Mouse (Mus musculus) kidney, embryonic 14.5 days (tissue): ENCODE data around the gene Mitf. TPM values are rescaled to one million over a fixed set of nuclear protein-coding genes. Genes with fewer than 3 reads are reported as not detected.

Experiments
- ATAC-seq: fragments of 200-750 bp; cut with Nextera tagmentation; 2 replicates; pipeline ENCODE4 v1.8.0; 2017; ENCODE audit warnings: moderate number of reproducible peaks, mild to moderate bottlenecking, moderate TSS enrichment, moderate library complexity; ENCODE audit not compliant: low FRiP score, low TSS enrichment
- H3K27ac ChIP-seq: fragments of 300-500 bp; sonication (generic); 2 replicates; pipeline ENCODE4 v1.5.1; 2014; ENCODE audit warnings: low read depth, mild to moderate bottlenecking, low read length, moderate library complexity, mixed read lengths
- H3K27me3 ChIP-seq: fragments of 300-500 bp; sonication (generic); 2 replicates; pipeline ENCODE4 v1.6.1; 2014; ENCODE audit warnings: mild to moderate bottlenecking, low read length; ENCODE audit not compliant: control insufficient read depth, insufficient read depth
- H3K36me3 ChIP-seq: fragments of 300-500 bp; sonication (generic); 2 replicates; pipeline ENCODE4 v1.6.1; 2014; ENCODE audit warnings: low read length, mixed read lengths; ENCODE audit not compliant: control insufficient read depth, insufficient read depth
- H3K4me1 ChIP-seq: fragments of 300-500 bp; sonication (generic); 2 replicates; pipeline ENCODE4 v1.6.1; 2014; ENCODE audit warnings: low read length, mixed read lengths; ENCODE audit not compliant: control insufficient read depth, insufficient read depth
- H3K4me2 ChIP-seq: fragments of 300-500 bp; sonication (generic); replicated peaks from 2 replicates; pipeline ENCODE4 v1.6.1; 2014; ENCODE audit warnings: low read depth, mild to moderate bottlenecking, low read length
- H3K4me3 ChIP-seq: fragments of 300-500 bp; sonication (generic); 2 replicates; pipeline ENCODE4 v1.5.1; 2014; ENCODE audit warnings: mild to moderate bottlenecking, low read length
- H3K9ac ChIP-seq: fragments of 300-500 bp; sonication (generic); 2 replicates; pipeline ENCODE4 v1.6.1; 2014; ENCODE audit warnings: low read depth, mild to moderate bottlenecking, low read length, moderate library complexity
- H3K9me3 ChIP-seq: fragments of 300-500 bp; sonication (generic); 2 replicates; pipeline ENCODE4 v1.6.1; 2016; ENCODE audit warnings: low read length; ENCODE audit not compliant: control insufficient read depth
- whole genome bisulfite sequencing: fragments of 180-500 bp; shearing (Covaris S2); extraction: QIAGEN DNeasy Blood & Tissue Kit; methylation state at CpG from one replicate; pipeline ENCODE4 v1.1.7; 2014; 5-methylcytosine and 5-hydroxymethylcytosine counted together
- polyA plus RNA-seq: library from polyadenylated mRNA; unstranded; fragments of >200 nt; fragmentation: Nextera tagmentation; extraction: Ambion mirVana; gene quantifications from 2 replicates; pipeline ENCODE4 v1.2.1, GENCODE M21; 2014

Mitf gene
- polyA plus RNA-seq, 1 experiment from 2014 or later, result 3.6 TPM

GRCm38 (mm10) chr6:97855420-97856170 is 48.7 kb downstream of the Mitf start:
- no peaks in the 10 kb centered on the region for H3K36me3 ChIP-seq
- H3K4me3 ChIP-seq, result no peak overlapping the region
- 89% methylated on average over 8 of the region's 8 CpGs for WGBS
- H3K27me3 ChIP-seq, result no peaks in the 10 kb centered on the region
- H3K4me2 ChIP-seq, result no peak overlapping the region
- H3K4me1 ChIP-seq, result no peaks in the 10 kb centered on the region
- ATAC-seq, result no peak
- no peaks in the 10 kb centered on the region for H3K9me3 ChIP-seq
- H3K27ac ChIP-seq, result no peak overlapping the region
- H3K9ac ChIP-seq, result no peak overlapping the region

DNA sequence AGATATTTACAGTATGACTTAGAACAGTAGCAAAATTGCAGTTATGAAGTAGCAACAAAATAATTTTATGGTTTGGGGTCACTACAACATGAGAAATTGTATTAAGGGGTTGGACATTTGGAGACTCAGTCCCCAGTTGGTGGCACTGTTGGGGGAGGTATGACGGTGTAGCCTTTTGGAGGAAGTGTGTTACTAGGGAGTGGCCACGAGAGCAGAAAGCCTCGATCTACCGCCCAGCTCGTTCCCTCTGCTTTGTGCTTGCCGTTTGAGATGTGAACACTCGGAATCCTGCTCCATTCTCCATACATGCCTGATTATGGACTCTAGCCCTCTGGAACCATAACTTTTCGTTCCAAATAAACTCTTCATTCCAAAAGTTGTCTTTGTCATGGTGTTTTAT is 49.6 kb downstream of the Mitf start:
- H3K9me3 ChIP-seq, result no peaks in the 10 kb centered on the region
- no peak overlapping the region for H3K4me2 ChIP-seq
- no peaks in the 10 kb centered on the region for H3K27me3 ChIP-seq
- H3K4me1 ChIP-seq, result no peaks in the 10 kb centered on the region
- 89% methylated on average over 8 of the region's 8 CpGs for WGBS
- no peak overlapping the region for H3K4me3 ChIP-seq
- H3K9ac ChIP-seq, result no peak overlapping the region
- no peak overlapping the region for H3K27ac ChIP-seq
- H3K36me3 ChIP-seq, result no peaks in the 10 kb centered on the region
- ATAC-seq, result no peak

DNA sequence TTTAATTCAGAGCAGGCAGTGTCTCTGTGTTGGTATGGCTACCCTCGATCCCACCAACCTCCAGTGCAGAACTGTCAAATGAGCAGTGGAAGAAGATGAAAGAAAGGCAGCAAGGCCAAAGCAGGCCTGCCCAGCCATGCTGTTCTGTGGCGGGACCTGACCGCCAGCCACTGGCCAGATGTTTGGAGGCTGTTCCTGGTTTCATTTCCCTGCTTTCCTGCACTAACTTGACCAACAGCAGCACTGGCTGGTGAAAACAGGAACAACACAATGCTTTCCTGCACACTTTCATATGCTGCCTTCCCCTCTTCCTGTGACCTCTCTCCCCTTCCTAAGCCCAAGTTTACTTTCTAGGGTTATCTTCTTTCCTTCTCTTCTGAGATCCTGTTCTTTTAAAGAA is 50.8 kb downstream of the Mitf start:
- no peaks in the 10 kb centered on the region for H3K36me3 ChIP-seq
- no peak overlapping the region for H3K9ac ChIP-seq
- no peaks in the 10 kb centered on the region for H3K27me3 ChIP-seq
- ATAC-seq, result no peak
- H3K27ac ChIP-seq, result no peak overlapping the region
- 53% methylated on average over 3 of the region's 3 CpGs for WGBS
- no peaks in the 10 kb centered on the region for H3K4me1 ChIP-seq
- no peak overlapping the region for H3K4me2 ChIP-seq
- H3K4me3 ChIP-seq, result no peak overlapping the region
- H3K9me3 ChIP-seq, result no peaks in the 10 kb centered on the region

- Histone ChIP-seq H3K9ac (no peak overlapping the region), H3K27me3 (no peaks in the 10 kb centered on the region), H3K4me3 (no peak overlapping the region), H3K4me2 (no peak overlapping the region), H3K27ac (no peak overlapping the region), H3K4me1 (no peaks in the 10 kb centered on the region), H3K36me3 (no peaks in the 10 kb centered on the region), H3K9me3 (no peaks in the 10 kb centered on the region)
- 93% methylated on average over 7 of the region's 7 CpGs for WGBS
- no peak for ATAC-seq
These were observed 59.7 kb downstream of the Mitf start for GRCm38 (mm10) chr6:97866575-97866974.

DNA sequence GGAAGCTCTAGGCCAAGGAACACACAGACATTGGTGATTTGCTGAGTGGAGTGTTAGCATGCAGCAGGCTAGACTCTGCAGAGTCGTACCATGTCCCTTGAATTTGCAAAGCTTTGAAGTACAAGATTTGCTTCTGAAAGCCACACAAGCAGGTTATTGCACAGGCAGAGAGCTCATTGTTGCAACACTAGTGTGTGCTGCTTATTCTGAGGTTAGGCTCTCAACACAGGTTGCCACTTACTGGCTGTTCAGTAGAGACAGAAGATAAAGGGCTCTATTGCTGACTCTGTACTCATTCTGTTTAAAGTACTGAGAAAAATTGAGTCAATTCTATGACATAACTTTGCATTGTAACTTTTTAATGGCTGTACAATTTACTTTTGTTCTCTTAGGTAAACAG is 61.2 kb downstream of the Mitf start:
- ATAC-seq, result no peak
- no peaks in the 10 kb centered on the region for H3K4me1 ChIP-seq
- no peak overlapping the region for H3K4me2 ChIP-seq
- H3K4me3 ChIP-seq, result no peak overlapping the region
- H3K9me3 ChIP-seq, result no peaks in the 10 kb centered on the region
- H3K27ac ChIP-seq, result no peak overlapping the region
- H3K9ac ChIP-seq, result no peak overlapping the region
- 84% methylated on average over 1 of the region's 1 CpGs for WGBS
- no peaks in the 10 kb centered on the region for H3K36me3 ChIP-seq
- H3K27me3 ChIP-seq, result no peaks in the 10 kb centered on the region

DNA sequence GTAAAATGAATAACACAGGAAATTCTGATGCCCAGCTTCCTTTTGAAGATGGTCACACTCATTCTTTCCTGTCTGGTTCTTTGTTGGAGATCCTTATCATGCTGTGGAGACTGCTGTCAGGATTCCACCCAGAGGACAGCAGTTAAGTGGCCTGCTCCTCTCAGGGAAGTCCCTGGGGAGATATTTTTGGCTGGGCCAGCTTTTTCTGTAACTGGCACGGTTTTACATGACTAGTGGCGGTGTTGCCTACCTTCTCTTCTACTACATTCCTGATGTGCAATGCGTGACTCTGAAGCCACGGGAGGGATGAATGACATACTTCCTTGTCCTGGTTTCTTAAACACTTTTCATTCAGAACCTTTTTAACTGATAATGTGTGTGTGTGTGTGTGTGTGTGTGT is 63.1 kb downstream of the Mitf start:
- no peaks in the 10 kb centered on the region for H3K36me3 ChIP-seq
- WGBS, result 63% methylated on average over 4 of the region's 4 CpGs

GRCm38 (mm10) chr6:97871296-97872030 is 64.6 kb downstream of the Mitf start:
- Histone ChIP-seq H3K4me3 (no peak overlapping the region), H3K9ac (no peak overlapping the region), H3K4me2 (no peak overlapping the region), H3K4me1 (no peaks in the 10 kb centered on the region), H3K27me3 (no peaks in the 10 kb centered on the region), H3K36me3 (no peaks in the 10 kb centered on the region), H3K9me3 (no peaks in the 10 kb centered on the region), H3K27ac (no peak overlapping the region)
- WGBS, result 91% methylated on average over 4 of the region's 4 CpGs
- ATAC-seq, result no peak

More for the DNA sequence above, 63.1 kb downstream of the Mitf start:
- no peaks in the 10 kb centered on the region for H3K27me3 ChIP-seq
- H3K4me3 ChIP-seq, result no peak overlapping the region
- no peak overlapping the region for H3K27ac ChIP-seq
- H3K4me1 ChIP-seq, result no peaks in the 10 kb centered on the region
- no peak overlapping the region for H3K9ac ChIP-seq
- H3K4me2 ChIP-seq, result no peak overlapping the region
- no peak for ATAC-seq
- no peaks in the 10 kb centered on the region for H3K9me3 ChIP-seq

- no peaks in the 10 kb centered on the region for H3K27me3 ChIP-seq
- H3K9me3 ChIP-seq, result no peaks in the 10 kb centered on the region
- no peak overlapping the region for H3K4me2 ChIP-seq
- no peak for ATAC-seq
- 76% methylated on average over 2 of the region's 2 CpGs for WGBS
- H3K27ac ChIP-seq, result no peak overlapping the region
- H3K4me3 ChIP-seq, result no peak overlapping the region
- no peaks in the 10 kb centered on the region for H3K36me3 ChIP-seq
- H3K9ac ChIP-seq, result no peak overlapping the region
- no peaks in the 10 kb centered on the region for H3K4me1 ChIP-seq
These were observed 66.2 kb downstream of the Mitf start for GRCm38 (mm10) chr6:97873102-97873501.

DNA sequence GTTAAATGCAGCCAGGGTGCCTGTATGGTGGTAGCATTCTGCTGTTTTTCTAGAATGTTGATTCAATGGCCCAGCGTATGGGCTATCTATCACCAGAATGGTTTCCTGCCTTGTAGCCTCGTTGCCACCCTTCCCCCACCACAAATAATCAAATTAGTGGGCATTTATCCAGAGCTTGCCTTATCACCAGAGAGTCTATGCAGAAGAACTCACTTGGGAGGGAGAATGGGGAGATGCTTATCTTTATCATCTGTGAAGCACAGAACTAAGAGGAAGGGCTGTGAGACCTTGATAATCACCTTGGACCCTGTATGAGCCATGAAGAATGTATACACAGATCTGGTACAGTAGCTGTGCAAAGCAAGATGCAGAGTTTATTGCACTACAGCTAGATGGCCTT is 70.1 kb downstream of the Mitf start:
- no peak overlapping the region for H3K4me3 ChIP-seq
- no peaks in the 10 kb centered on the region for H3K27me3 ChIP-seq
- no peaks in the 10 kb centered on the region for H3K36me3 ChIP-seq
- no peak overlapping the region for H3K4me2 ChIP-seq
- H3K9me3 ChIP-seq, result no peaks in the 10 kb centered on the region
- no peaks in the 10 kb centered on the region for H3K4me1 ChIP-seq
- no peak overlapping the region for H3K9ac ChIP-seq
- WGBS, result 65% methylated on average over 2 of the region's 2 CpGs
- ATAC-seq, result no peak
- H3K27ac ChIP-seq, result no peak overlapping the region
